Mouse (Mus musculus): Measurements from ENCODE around the gene Tmod2.

DNA sequence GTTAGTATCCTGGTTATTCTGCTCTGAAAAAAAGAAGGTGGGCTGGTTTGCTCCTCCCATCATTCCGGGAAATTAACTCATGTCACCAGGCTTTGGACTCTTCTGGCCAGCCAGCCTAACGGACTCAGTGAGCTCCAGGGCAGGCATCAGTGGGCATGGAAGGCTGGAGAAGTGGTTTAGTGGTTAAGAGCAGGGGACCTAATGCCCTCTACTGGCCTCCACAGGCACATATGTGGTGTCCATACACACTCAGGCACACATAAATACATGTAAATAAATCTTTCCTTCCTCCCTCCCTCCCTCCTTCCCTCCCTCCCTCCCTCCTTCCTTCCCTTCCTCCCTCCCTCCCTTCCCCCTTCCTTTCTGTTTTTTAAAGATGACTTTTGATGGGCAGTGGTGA lies 47.9 kb downstream of the Tmod2 start:
- TF ChIP-seq CTCF (IDR thresholded peaks at IDR 0.05; ENCODE audit: low read depth, low read length) (no peak), POLR2A (IDR thresholded peaks at IDR 0.05; ENCODE audit: extremely low read depth, insufficient read depth, low read length) (no peak)
